Mouse (Mus musculus) v-Abl transformed pro-B cells (cell line): ENCODE measurements at regions not wholly inside any gene's neighbourhood (a gene's known extent, or its start where the extent isn't known, plus 50 kb on each side); places are given as distances from the start of the nearest gene placed in this dataset.

Experiments
- in situ Hi-C, 2 experiments: fragments of 400-800 bp; cut with MboI; formaldehyde crosslinking; loops; one replicate each; pipeline ENCODE4 v1.15.1; 2025; ENCODE audit not compliant: unreplicated experiment in 2 of 2

GRCm38 (mm10) chr10:23052480-23053378 is 232.8 kb upstream of the Tcf21 start:
- in situ Hi-C loops = loop anchor here in 1 of 2 experiments (25.0 kb wide), 1 partner anchor 265 kb away; no protein-coding TSS in a partner anchor

- in situ Hi-C loops = no loop called here
These were observed 224.5 kb upstream of the Tcf21 start for GRCm38 (mm10) chr10:23044466-23044865.

GRCm38 (mm10) chr10:23031491-23032126 is 211.6 kb upstream of the Tcf21 start:
- in situ Hi-C loops = no loop called here

GRCm38 (mm10) chr10:23027961-23028360 is 208.0 kb upstream of the Tcf21 start:
- in situ Hi-C loops = no loop called here

- in situ Hi-C loops = no loop called here
These were observed 197.2 kb upstream of the Tcf21 start for GRCm38 (mm10) chr10:23017151-23017678.

- in situ Hi-C loops = no loop called here
These were observed 196.1 kb upstream of the Tcf21 start for GRCm38 (mm10) chr10:23015935-23016694.

GRCm38 (mm10) chr10:23010715-23011114 is 190.7 kb upstream of the Tcf21 start:
- in situ Hi-C loops = no loop called here

GRCm38 (mm10) chr10:23010201-23010600 is 190.2 kb upstream of the Tcf21 start:
- in situ Hi-C loops = no loop called here

GRCm38 (mm10) chr10:23004768-23005167 is 184.8 kb upstream of the Tcf21 start:
- in situ Hi-C loops = no loop called here

GRCm38 (mm10) chr10:23003686-23004085 is 183.7 kb upstream of the Tcf21 start:
- in situ Hi-C loops = no loop called here

- in situ Hi-C loops = no loop called here
These were observed 178.6 kb upstream of the Tcf21 start for GRCm38 (mm10) chr10:22998561-22998960.

GRCm38 (mm10) chr10:22997571-22997970 is 177.6 kb upstream of the Tcf21 start:
- in situ Hi-C loops = no loop called here

- in situ Hi-C loops = no loop called here
These were observed 173.2 kb upstream of the Tcf21 start for GRCm38 (mm10) chr10:22993158-22993557.

- in situ Hi-C loops = no loop called here
These were observed 161.8 kb upstream of the Tcf21 start for GRCm38 (mm10) chr10:22981798-22982197.

GRCm38 (mm10) chr10:22978442-22978841 is 158.5 kb upstream of the Tcf21 start:
- in situ Hi-C loops = no loop called here

GRCm38 (mm10) chr10:22956956-22957355 is 137.0 kb upstream of the Tcf21 start:
- in situ Hi-C loops = no loop called here

GRCm38 (mm10) chr10:22953283-22953682 is 133.3 kb upstream of the Tcf21 start:
- in situ Hi-C loops = no loop called here

- in situ Hi-C loops = no loop called here
These were observed 124.3 kb upstream of the Tcf21 start for GRCm38 (mm10) chr10:22944247-22944646.

GRCm38 (mm10) chr10:22927977-22928376 is 108.0 kb upstream of the Tcf21 start:
- in situ Hi-C loops = no loop called here

- in situ Hi-C loops = no loop called here
These were observed 106.1 kb upstream of the Tcf21 start for GRCm38 (mm10) chr10:22926099-22926498.
